Mouse (Mus musculus): Measurements from ENCODE around the gene Pdpn.
"Not testable (repeated sequence)": the region's sequence is repeated elsewhere in the genome, so short reads cannot be mapped to it uniquely, and the experiment has no call there.

The Pdpn gene

GRCm38 (mm10) chr4:143299325-143300070 is at the start of gene Pdpn:
TSS of gene Pdpn (minus strand) at chr4:143299564.
- DNase-seq, result peak; percentile 31

- DNase-seq, result no peak
Measured at GRCm38 (mm10) chr4:143348678-143349077, 49.3 kb upstream of the Pdpn start.

- DNase-seq, result not testable (repeated sequence)
Measured at GRCm38 (mm10) chr4:143345491-143345890, 46.1 kb upstream of the Pdpn start.

- no peak for DNase-seq
Measured at GRCm38 (mm10) chr4:143341470-143341869, 42.1 kb upstream of the Pdpn start.

- DNase-seq, result no peak
Measured at GRCm38 (mm10) chr4:143339808-143340207, 40.4 kb upstream of the Pdpn start.

GRCm38 (mm10) chr4:143336096-143336495 is 36.7 kb upstream of the Pdpn start:
- DNase-seq, result no peak

GRCm38 (mm10) chr4:143334995-143335394 is 35.6 kb upstream of the Pdpn start:
- DNase-seq, result no peak

GRCm38 (mm10) chr4:143334145-143334544 is 34.8 kb upstream of the Pdpn start:
- no peak for DNase-seq

GRCm38 (mm10) chr4:143331787-143332186 is 32.4 kb upstream of the Pdpn start:
- no peak for DNase-seq

GRCm38 (mm10) chr4:143330566-143330965 is 31.2 kb upstream of the Pdpn start:
- no peak for DNase-seq

- peak; percentile 78 for DNase-seq
Measured at GRCm38 (mm10) chr4:143325625-143325941, 26.2 kb upstream of the Pdpn start.

GRCm38 (mm10) chr4:143324925-143325624 is 25.7 kb upstream of the Pdpn start:
- DNase-seq, result no peak

GRCm38 (mm10) chr4:143324176-143324924 is 25.0 kb upstream of the Pdpn start:
- no peak for DNase-seq

GRCm38 (mm10) chr4:143313299-143313698 is 13.9 kb upstream of the Pdpn start:
- DNase-seq, result no peak

- no peak for DNase-seq
Measured at GRCm38 (mm10) chr4:143311341-143311740, 12.0 kb upstream of the Pdpn start.

GRCm38 (mm10) chr4:143305987-143306772 is 6.8 kb upstream of the Pdpn start:
- DNase-seq, result no peak

GRCm38 (mm10) chr4:143305031-143305430 is 5.7 kb upstream of the Pdpn start:
- DNase-seq, result no peak

- DNase-seq, result no peak
Measured at GRCm38 (mm10) chr4:143302279-143302890, 3.0 kb upstream of the Pdpn start.

- DNase-seq, result no peak
Measured at GRCm38 (mm10) chr4:143301875-143302274, 2.5 kb upstream of the Pdpn start.

- DNase-seq, result no peak
Measured at GRCm38 (mm10) chr4:143301042-143301441, 1.7 kb upstream of the Pdpn start.

GRCm38 (mm10) chr4:143300113-143300688 is 837 bp upstream of the Pdpn start:
- no peak for DNase-seq

Data from right cerebral cortex, postnatal 25 days (tissue).